Mouse (Mus musculus) retina, adult 2 months (tissue): ENCODE measurements around the gene Gm29776.

Experiments
- DNase-seq: peaks from one replicate; pipeline ENCODE4 v3.0.0-alpha.2; 2012; ENCODE audit warnings: low read depth, low spot score

Gene Gm29776

GRCm38 (mm10) chr14:54650621-54651454 lies 47.8 kb downstream of the Gm29776 start:
- peak; percentile 79 for DNase-seq

- DNase-seq: no peak
Measured at GRCm38 (mm10) chr14:54647900-54648299, 50.7 kb downstream of the Gm29776 start.

- DNase-seq: no peak
Measured at GRCm38 (mm10) chr14:54646898-54647636, 51.6 kb downstream of the Gm29776 start.

- DNase-seq: no peak
Measured at GRCm38 (mm10) chr14:54646455-54646854, 52.2 kb downstream of the Gm29776 start.

- no peak for DNase-seq
Measured at GRCm38 (mm10) chr14:54644294-54644693, 54.3 kb downstream of the Gm29776 start.

- DNase-seq: no peak
Measured at GRCm38 (mm10) chr14:54643011-54643410, 55.6 kb downstream of the Gm29776 start.
